Mouse (Mus musculus): ENCODE measurements at regions not wholly inside any gene's neighbourhood (a gene's known extent, or its start where the extent isn't known, plus 50 kb on each side); places are given as distances from the start of the nearest gene placed in this dataset.
A peak's percentile ranks its signal among the peaks of the same experiment; 100 is the strongest.

DNA sequence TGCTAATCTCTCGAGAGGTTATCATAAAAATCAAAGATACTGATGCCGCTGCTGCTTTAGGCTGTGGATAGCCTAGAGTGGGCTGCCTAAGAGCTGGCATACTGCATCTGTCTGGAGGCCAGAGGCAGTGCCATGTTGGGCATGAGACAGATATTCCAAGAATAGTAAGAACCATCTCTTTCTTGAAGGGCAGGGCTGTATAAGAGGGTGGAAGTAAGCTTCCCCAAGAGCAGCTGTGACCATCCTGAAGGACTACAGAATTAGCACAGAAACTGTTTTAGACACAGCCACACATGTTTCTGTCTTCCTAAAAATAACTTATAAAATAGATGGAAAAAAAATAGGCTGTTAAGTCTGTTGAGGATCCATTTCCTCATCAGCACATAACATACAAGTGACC is 126.4 kb downstream of the Postn start:
- WGBS: 89% methylated on average over 2 of the region's 2 CpGs
- TF ChIP-seq CTCF (IDR thresholded peaks at IDR 0.05; ENCODE audit: control insufficient read depth, insufficient read depth, low read length): no peak

DNA sequence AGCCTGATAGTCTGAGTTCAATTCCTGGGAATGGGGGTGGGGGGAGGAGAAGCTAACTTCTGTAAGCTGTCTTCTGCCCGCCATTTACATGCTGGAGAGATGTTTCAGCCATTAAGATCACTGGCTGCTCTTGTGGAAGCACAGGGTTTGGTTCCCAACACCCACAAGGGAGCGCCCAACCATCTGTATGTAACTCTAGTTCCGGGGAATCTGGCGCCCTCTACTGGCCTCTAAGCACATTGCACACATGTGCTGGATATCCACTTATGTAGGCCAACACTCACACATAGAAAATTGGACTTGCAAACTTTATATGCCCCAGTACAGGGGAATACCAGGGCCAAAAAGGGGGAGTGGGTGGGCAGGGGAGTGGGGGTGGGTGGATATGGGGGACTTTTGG is 126.9 kb downstream of the Postn start:
- TF ChIP-seq CTCF (IDR thresholded peaks at IDR 0.05; ENCODE audit: control insufficient read depth, insufficient read depth, low read length) (peak; percentile 24; the same call in 1 of the 2 replicates), POLR2A (IDR thresholded peaks at IDR 0.05; ENCODE audit: borderline replicate concordance, control insufficient read depth, low read depth, low read length) (no peak)
- H3K4me1 ChIP-seq (ENCODE audit: control insufficient read depth, insufficient read depth, low read length): no peaks in the 10 kb centered on the region
- no peak overlapping the region for H3K27ac ChIP-seq (ENCODE audit: control insufficient read depth, insufficient read depth, low read depth, low read length, poor library complexity)
- H3K4me3 ChIP-seq (replicated peaks; ENCODE audit: control insufficient read depth, low read depth, low read length): no peak overlapping the region
- 77% methylated on average over 4 of the region's 4 CpGs for WGBS

More for the DNA sequence above, 126.4 kb downstream of the Postn start:
- Histone ChIP-seq H3K4me3 (replicated peaks; ENCODE audit: control insufficient read depth, low read depth, low read length) (no peak overlapping the region), H3K27ac (ENCODE audit: control insufficient read depth, insufficient read depth, low read depth, low read length, poor library complexity) (no peak overlapping the region), H3K4me1 (ENCODE audit: control insufficient read depth, insufficient read depth, low read length) (no peaks in the 10 kb centered on the region)

DNA sequence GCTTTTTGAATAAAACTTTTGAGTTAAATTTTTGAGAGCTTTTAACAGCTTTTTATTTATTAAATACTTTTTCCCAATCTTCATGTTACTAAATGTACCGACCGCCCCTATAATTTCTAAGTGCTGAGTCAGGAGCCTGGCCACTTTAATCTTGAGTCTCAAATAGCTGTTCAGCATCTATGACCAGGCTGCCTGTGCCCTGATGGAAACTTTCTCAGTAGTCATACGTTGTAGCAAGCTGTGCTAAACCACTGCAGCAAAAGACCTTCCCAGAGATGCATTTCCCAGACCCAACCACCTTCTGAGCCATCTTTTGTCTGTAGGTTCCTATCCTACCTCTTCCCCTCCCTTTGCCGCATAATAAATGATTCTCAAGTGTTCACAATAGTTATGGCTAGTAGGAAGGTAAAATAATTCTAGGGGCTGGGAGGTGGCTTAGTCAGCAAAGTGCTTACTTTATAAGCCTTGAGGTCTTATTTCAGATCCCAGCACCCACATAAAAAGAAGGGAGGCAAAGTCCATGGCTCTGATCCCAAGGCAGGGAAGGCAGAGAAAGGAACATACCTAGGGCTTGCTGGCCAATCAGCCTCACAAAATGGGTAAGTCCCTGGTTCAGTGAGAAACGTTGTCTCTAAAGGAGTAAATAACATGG is 129.5 kb downstream of the Postn start:
- Histone ChIP-seq H3K4me1 (ENCODE audit: control insufficient read depth, insufficient read depth, low read length) (no peaks in the 10 kb centered on the region; the same call in 1 of the 2 replicates), H3K27ac (ENCODE audit: control insufficient read depth, insufficient read depth, low read depth, low read length, poor library complexity) (no peak overlapping the region), H3K4me3 (replicated peaks; ENCODE audit: control insufficient read depth, low read depth, low read length) (no peak overlapping the region)
- TF ChIP-seq CTCF (IDR thresholded peaks at IDR 0.05; ENCODE audit: control insufficient read depth, insufficient read depth, low read length): no peak
- no peak for TF ChIP-seq POLR2A (IDR thresholded peaks at IDR 0.05; ENCODE audit: borderline replicate concordance, control insufficient read depth, low read depth, low read length)
- 83% methylated on average over 5 of the region's 5 CpGs for WGBS

DNA sequence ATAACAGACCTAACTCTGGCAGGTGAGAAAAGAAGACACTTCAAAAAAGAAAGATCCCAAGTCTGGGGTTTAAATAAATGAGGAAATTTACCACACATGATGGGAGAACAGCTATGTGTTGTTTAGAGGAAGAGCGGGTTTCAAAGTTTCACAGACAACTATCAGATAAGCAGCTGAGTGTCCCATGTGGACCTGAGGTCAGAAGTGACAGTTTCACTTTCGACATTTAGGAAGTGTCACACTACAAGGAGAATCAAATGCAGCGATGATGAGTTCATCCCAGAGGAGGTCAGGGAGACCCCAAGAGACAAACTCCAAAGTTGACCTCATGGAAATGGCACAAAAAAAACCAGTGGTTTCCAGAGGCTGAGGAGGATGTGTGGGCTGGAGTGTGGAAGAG is 132.7 kb downstream of the Postn start:
- Histone ChIP-seq H3K27ac (ENCODE audit: control insufficient read depth, insufficient read depth, low read depth, low read length, poor library complexity) (no peak overlapping the region), H3K4me1 (ENCODE audit: control insufficient read depth, insufficient read depth, low read length) (no peaks in the 10 kb centered on the region; the same call in 1 of the 2 replicates), H3K4me3 (replicated peaks; ENCODE audit: control insufficient read depth, low read depth, low read length) (no peak overlapping the region)
- WGBS: 23% methylated on average over 3 of the region's 3 CpGs
- no peak for TF ChIP-seq CTCF (IDR thresholded peaks at IDR 0.05; ENCODE audit: control insufficient read depth, insufficient read depth, low read length)
- TF ChIP-seq POLR2A (IDR thresholded peaks at IDR 0.05; ENCODE audit: borderline replicate concordance, control insufficient read depth, low read depth, low read length): no peak

DNA sequence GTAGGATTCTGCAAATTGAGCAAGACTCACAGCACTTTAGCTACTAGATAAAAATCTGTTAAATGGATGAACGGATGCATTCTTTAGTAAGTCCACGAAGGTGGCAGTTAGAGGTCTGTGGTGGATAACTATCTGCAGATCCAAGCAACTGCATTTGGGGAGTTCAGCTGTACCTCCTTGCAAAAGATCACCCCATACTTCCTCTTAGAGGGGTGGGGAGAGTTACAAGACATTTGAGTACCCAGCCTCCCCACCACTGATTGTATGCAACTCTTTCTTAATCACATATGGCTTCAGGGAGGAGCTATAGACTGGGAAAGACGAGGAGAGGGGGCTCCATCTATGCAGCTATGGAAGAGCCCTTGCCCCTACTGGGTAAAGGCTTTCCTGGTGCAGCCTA is 144.1 kb downstream of the Postn start:
- H3K4me3 ChIP-seq (replicated peaks; ENCODE audit: control insufficient read depth, low read depth, low read length): no peak overlapping the region
- H3K4me1 ChIP-seq (ENCODE audit: control insufficient read depth, insufficient read depth, low read length): no peaks in the 10 kb centered on the region
- H3K27ac ChIP-seq (ENCODE audit: control insufficient read depth, insufficient read depth, low read depth, low read length, poor library complexity): no peak overlapping the region
- TF ChIP-seq CTCF (IDR thresholded peaks at IDR 0.05; ENCODE audit: control insufficient read depth, insufficient read depth, low read length) (no peak), POLR2A (IDR thresholded peaks at IDR 0.05; ENCODE audit: borderline replicate concordance, control insufficient read depth, low read depth, low read length) (no peak)
- WGBS: 39% methylated on average over 3 of the region's 3 CpGs

DNA sequence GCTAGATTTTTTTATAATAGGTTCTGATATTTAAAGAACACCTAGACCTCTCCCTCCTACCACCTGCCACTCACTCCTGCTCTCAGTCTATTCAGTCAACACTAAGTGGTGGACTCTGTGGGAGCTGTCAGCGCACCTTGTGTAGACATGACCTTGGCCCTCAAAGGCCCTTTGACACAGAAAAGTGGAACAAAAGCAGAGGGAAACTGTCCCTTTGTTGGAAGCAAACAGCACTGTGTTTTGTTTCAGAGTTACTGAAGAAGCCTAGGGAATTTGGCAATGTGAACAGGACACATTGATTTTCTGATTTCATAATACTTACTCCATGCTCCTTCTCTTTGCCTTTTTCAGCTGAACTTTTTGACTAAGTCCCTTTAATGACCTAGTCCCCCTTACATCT is 146.7 kb downstream of the Postn start:
- Histone ChIP-seq H3K4me1 (ENCODE audit: control insufficient read depth, insufficient read depth, low read length) (no peaks in the 10 kb centered on the region), H3K4me3 (replicated peaks; ENCODE audit: control insufficient read depth, low read depth, low read length) (no peak overlapping the region), H3K27ac (ENCODE audit: control insufficient read depth, insufficient read depth, low read depth, low read length, poor library complexity) (no peak overlapping the region)
- no peak for TF ChIP-seq CTCF (IDR thresholded peaks at IDR 0.05; ENCODE audit: control insufficient read depth, insufficient read depth, low read length)
- TF ChIP-seq POLR2A (IDR thresholded peaks at IDR 0.05; ENCODE audit: borderline replicate concordance, control insufficient read depth, low read depth, low read length): no peak
- WGBS: 86% methylated on average over 1 of the region's 1 CpGs

DNA sequence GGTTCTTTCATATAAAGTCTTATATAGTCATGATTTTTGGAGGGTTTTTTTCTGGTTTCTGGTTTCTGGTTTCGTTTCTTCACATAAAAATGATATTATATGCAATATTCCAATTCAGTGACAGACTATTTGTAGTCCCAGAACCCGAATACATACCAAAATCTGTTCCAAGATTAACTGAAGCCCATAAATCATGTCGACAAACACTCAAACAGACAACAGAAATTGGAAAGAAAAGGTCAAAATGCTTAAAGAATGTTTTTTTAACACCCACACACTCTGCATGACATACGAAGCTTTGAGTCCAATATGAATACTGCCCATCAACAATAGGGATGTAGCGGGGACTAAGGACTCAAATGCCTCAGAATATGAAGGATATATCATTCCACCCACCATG is 148.0 kb downstream of the Postn start:
- TF ChIP-seq CTCF (IDR thresholded peaks at IDR 0.05; ENCODE audit: control insufficient read depth, insufficient read depth, low read length) (no peak), POLR2A (IDR thresholded peaks at IDR 0.05; ENCODE audit: borderline replicate concordance, control insufficient read depth, low read depth, low read length) (no peak)
- no peak overlapping the region for H3K27ac ChIP-seq (ENCODE audit: control insufficient read depth, insufficient read depth, low read depth, low read length, poor library complexity)
- no peak overlapping the region for H3K4me3 ChIP-seq (replicated peaks; ENCODE audit: control insufficient read depth, low read depth, low read length)
- no peaks in the 10 kb centered on the region for H3K4me1 ChIP-seq (ENCODE audit: control insufficient read depth, insufficient read depth, low read length)
- 67% methylated on average over 5 of the region's 5 CpGs for WGBS

DNA sequence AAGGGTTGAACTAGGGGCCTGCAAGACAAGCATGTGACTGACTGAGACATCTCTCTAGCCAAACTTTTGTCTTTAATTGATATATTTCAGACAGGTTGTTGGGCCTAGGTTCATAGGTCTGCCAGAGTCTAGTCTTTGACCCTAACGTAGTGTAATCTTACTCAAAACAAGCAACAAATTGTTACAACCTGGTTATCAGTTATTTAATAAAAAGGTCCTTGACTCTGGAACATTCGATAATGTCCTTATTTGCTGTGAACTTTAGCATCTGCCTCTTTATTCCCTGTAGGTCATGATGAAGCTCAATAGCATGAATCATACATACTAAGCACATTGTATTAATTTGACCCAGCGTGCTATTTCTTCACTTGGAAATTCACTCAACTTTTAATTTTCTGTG is 156.3 kb downstream of the Postn start:
- no peak overlapping the region for H3K4me3 ChIP-seq (replicated peaks; ENCODE audit: control insufficient read depth, low read depth, low read length)
- H3K4me1 ChIP-seq (ENCODE audit: control insufficient read depth, insufficient read depth, low read length): no peaks in the 10 kb centered on the region
- WGBS: 86% methylated on average over 3 of the region's 3 CpGs
- H3K27ac ChIP-seq (ENCODE audit: control insufficient read depth, insufficient read depth, low read depth, low read length, poor library complexity): no peak overlapping the region
- TF ChIP-seq POLR2A (IDR thresholded peaks at IDR 0.05; ENCODE audit: borderline replicate concordance, control insufficient read depth, low read depth, low read length) (no peak), CTCF (IDR thresholded peaks at IDR 0.05; ENCODE audit: control insufficient read depth, insufficient read depth, low read length) (no peak)

DNA sequence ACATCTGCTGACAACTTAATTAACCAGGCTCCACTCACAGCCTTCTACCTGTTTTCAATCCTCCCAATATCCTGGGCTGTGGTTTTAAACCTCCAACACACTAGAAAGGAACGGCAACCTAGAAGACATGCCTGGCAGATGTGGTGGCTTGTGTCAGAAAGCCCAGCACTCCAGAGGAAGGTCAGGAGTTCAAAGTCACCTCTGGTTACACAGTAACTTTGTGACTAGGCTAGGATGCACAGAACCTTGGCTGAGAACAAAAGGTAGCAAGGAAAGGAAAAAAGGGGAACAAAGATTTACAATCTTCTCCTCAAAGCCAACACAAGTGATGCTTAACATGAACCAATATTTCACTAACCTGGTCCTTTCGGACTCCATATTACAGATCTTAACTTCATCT is 161.8 kb downstream of the Postn start:
- no peak overlapping the region for H3K27ac ChIP-seq (ENCODE audit: control insufficient read depth, insufficient read depth, low read depth, low read length, poor library complexity)
- H3K4me1 ChIP-seq (ENCODE audit: control insufficient read depth, insufficient read depth, low read length): no peaks in the 10 kb centered on the region
- TF ChIP-seq CTCF (IDR thresholded peaks at IDR 0.05; ENCODE audit: control insufficient read depth, insufficient read depth, low read length) (no peak), POLR2A (IDR thresholded peaks at IDR 0.05; ENCODE audit: borderline replicate concordance, control insufficient read depth, low read depth, low read length) (no peak)
- H3K4me3 ChIP-seq (replicated peaks; ENCODE audit: control insufficient read depth, low read depth, low read length): no peak overlapping the region
- WGBS: 57% methylated on average over 2 of the region's 2 CpGs

Measured in bone marrow, adult 2 months (tissue).